Mouse (Mus musculus): Measurements from ENCODE around the gene Ptprz1.

DNA sequence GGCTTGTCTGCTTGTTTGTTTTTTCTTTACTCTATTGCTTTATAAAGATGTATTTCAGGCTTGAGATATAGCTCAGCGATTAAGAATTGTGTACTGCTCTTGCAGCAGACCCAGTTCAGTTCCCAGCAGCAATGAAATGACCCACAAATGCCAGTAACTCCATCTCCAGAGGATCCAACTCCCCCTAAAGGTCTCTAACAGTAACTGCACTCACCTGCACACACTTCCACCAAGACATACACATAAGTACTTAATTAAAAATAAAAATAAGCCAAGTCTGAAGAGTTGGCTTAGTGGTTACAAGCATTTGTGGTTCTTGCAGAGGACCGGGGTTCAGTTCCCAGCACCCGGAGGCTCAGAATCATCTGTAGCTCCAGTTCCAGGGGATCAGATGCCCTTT, 88.1 kb downstream of the Ptprz1 start:
- TF ChIP-seq CTCF (IDR thresholded peaks at IDR 0.05; ENCODE audit: borderline replicate concordance, control insufficient read depth, extremely low read depth, insufficient read depth, low read length, poor library complexity) (no peak), POLR2A (IDR thresholded peaks at IDR 0.05; ENCODE audit: control insufficient read depth, extremely low read depth, insufficient read depth, low read length, poor library complexity) (no peak)
